Mouse (Mus musculus): ENCODE measurements around the gene Igsf6. TPM values are rescaled to one million over a fixed set of nuclear protein-coding genes. Genes with fewer than 3 reads are reported as not detected.
"Not testable (repeated sequence)": the region's sequence is repeated elsewhere in the genome, so short reads cannot be mapped to it uniquely, and the experiment has no call there.

Igsf6 gene
- polyA plus RNA-seq, 1 experiment from 2014 or later: 2.1 TPM

- ATAC-seq (ENCODE audit: low FRiP score, low TSS enrichment): no peak
- Histone ChIP-seq H3K27me3 (ENCODE audit: insufficient read depth, low read length) (no peaks in the 10 kb centered on the region), H3K4me2 (replicated peaks; ENCODE audit: low read depth, low read length) (no peak overlapping the region), H3K4me3 (ENCODE audit: low read length) (no peak overlapping the region), H3K36me3 (ENCODE audit: insufficient read depth, low read length) (0 out of 2 replicates have a peak, but pooled peaks cover 5% of the 10 kb centered on the region), H3K9me3 (ENCODE audit: low read length) (no peaks in the 10 kb centered on the region), H3K9ac (replicated peaks; ENCODE audit: low read length) (no peak overlapping the region), H3K27ac (ENCODE audit: low read length) (no peak overlapping the region), H3K4me1 (ENCODE audit: insufficient read depth, low read length) (peaks cover 46% of the 10 kb centered on the region)
- WGBS: 85% methylated on average over 4 of the region's 4 CpGs
Measured at GRCm38 (mm10) chr7:121040595-121040994, 33.8 kb downstream of the Igsf6 start.

GRCm38 (mm10) chr7:121035161-121035721 is 39.1 kb downstream of the Igsf6 start:
- Histone ChIP-seq H3K9me3 (ENCODE audit: low read length) (no peaks in the 10 kb centered on the region), H3K4me1 (ENCODE audit: insufficient read depth, low read length) (peaks cover 31% of the 10 kb centered on the region), H3K4me3 (ENCODE audit: low read length) (peak overlapping the region; percentile 88), H3K27me3 (ENCODE audit: insufficient read depth, low read length) (peaks cover 8% of the 10 kb centered on the region), H3K9ac (replicated peaks; ENCODE audit: low read length) (peak overlapping the region; percentile 99), H3K36me3 (ENCODE audit: insufficient read depth, low read length) (no peaks in the 10 kb centered on the region), H3K4me2 (replicated peaks; ENCODE audit: low read depth, low read length) (peak overlapping the region; percentile 81), H3K27ac (ENCODE audit: low read length) (peak overlapping the region; percentile 98)
- WGBS: under 1% methylated on average over 24 of the region's 24 CpGs
- peak; percentile 44 for ATAC-seq (ENCODE audit: low FRiP score, low TSS enrichment)

GRCm38 (mm10) chr7:121034701-121035141 is 39.7 kb downstream of the Igsf6 start:
- Histone ChIP-seq H3K27me3 (ENCODE audit: insufficient read depth, low read length) (peaks cover 8% of the 10 kb centered on the region), H3K4me3 (ENCODE audit: low read length) (peak overlapping the region; percentile 88), H3K9me3 (ENCODE audit: low read length) (no peaks in the 10 kb centered on the region), H3K9ac (replicated peaks; ENCODE audit: low read length) (peak overlapping the region; percentile 99), H3K4me1 (ENCODE audit: insufficient read depth, low read length) (peaks cover 28% of the 10 kb centered on the region), H3K4me2 (replicated peaks; ENCODE audit: low read depth, low read length) (peak overlapping the region; percentile 81), H3K36me3 (ENCODE audit: insufficient read depth, low read length) (no peaks in the 10 kb centered on the region), H3K27ac (ENCODE audit: low read length) (peak overlapping the region; percentile 98)
- peak; percentile 81 for ATAC-seq (ENCODE audit: low FRiP score, low TSS enrichment)
- WGBS: 0% methylated on average over 37 of the region's 63 CpGs

- 2% methylated on average over 37 of the region's 43 CpGs for WGBS
- Histone ChIP-seq H3K4me2 (replicated peaks; ENCODE audit: low read depth, low read length) (peak within 1 kb of the TSS; percentile 81), H3K9me3 (ENCODE audit: low read length) (no peaks in the 10 kb centered on the region), H3K9ac (replicated peaks; ENCODE audit: low read length) (peak within 1 kb of the TSS; percentile 99), H3K36me3 (ENCODE audit: insufficient read depth, low read length) (no peaks in the 10 kb centered on the region), H3K27ac (ENCODE audit: low read length) (peak within 1 kb of the TSS; percentile 98), H3K27me3 (ENCODE audit: insufficient read depth, low read length) (peaks cover 8% of the 10 kb centered on the region), H3K4me1 (ENCODE audit: insufficient read depth, low read length) (peaks cover 26% of the 10 kb centered on the region), H3K4me3 (ENCODE audit: low read length) (peak within 1 kb of the TSS; percentile 88)
- peak; percentile 98 for ATAC-seq (ENCODE audit: low FRiP score, low TSS enrichment)
Measured at GRCm38 (mm10) chr7:121033856-121034652, 40.3 kb downstream of the Igsf6 start, which contains the start of gene Mettl9. Mettl9 (plus strand) TSS chr7:121034445.

- not testable (repeated sequence) for H3K4me3 ChIP-seq (ENCODE audit: low read length); H3K27ac ChIP-seq (ENCODE audit: low read length); H3K9ac ChIP-seq (replicated peaks; ENCODE audit: low read length); H3K9me3 ChIP-seq (ENCODE audit: low read length); H3K4me1 ChIP-seq (ENCODE audit: insufficient read depth, low read length); H3K36me3 ChIP-seq (ENCODE audit: insufficient read depth, low read length); H3K27me3 ChIP-seq (ENCODE audit: insufficient read depth, low read length); H3K4me2 ChIP-seq (replicated peaks; ENCODE audit: low read depth, low read length); ATAC-seq (ENCODE audit: low FRiP score, low TSS enrichment)
Measured at GRCm38 (mm10) chr7:121029947-121030346, 44.4 kb downstream of the Igsf6 start.

- Histone ChIP-seq H3K27me3 (ENCODE audit: insufficient read depth, low read length) (no peaks in the 10 kb centered on the region), H3K36me3 (ENCODE audit: insufficient read depth, low read length) (no peaks in the 10 kb centered on the region), H3K4me3 (ENCODE audit: low read length) (no peak overlapping the region), H3K27ac (ENCODE audit: low read length) (no peak overlapping the region), H3K4me1 (ENCODE audit: insufficient read depth, low read length) (no peaks in the 10 kb centered on the region), H3K4me2 (replicated peaks; ENCODE audit: low read depth, low read length) (no peak overlapping the region), H3K9me3 (ENCODE audit: low read length) (no peaks in the 10 kb centered on the region), H3K9ac (replicated peaks; ENCODE audit: low read length) (no peak overlapping the region)
- 39% methylated on average over 3 of the region's 3 CpGs for WGBS
- ATAC-seq (ENCODE audit: low FRiP score, low TSS enrichment): no peak
Measured at GRCm38 (mm10) chr7:121026300-121026699, 48.1 kb downstream of the Igsf6 start.

- no peak overlapping the region for H3K9ac ChIP-seq (replicated peaks; ENCODE audit: low read length)
- H3K4me1 ChIP-seq (ENCODE audit: insufficient read depth, low read length): no peaks in the 10 kb centered on the region
- no peak overlapping the region for H3K27ac ChIP-seq (ENCODE audit: low read length)
- H3K27me3 ChIP-seq (ENCODE audit: insufficient read depth, low read length): no peaks in the 10 kb centered on the region
- H3K4me2 ChIP-seq (replicated peaks; ENCODE audit: low read depth, low read length): no peak overlapping the region
- WGBS: 70% methylated on average over 6 of the region's 6 CpGs
- H3K4me3 ChIP-seq (ENCODE audit: low read length): no peak overlapping the region
- no peaks in the 10 kb centered on the region for H3K36me3 ChIP-seq (ENCODE audit: insufficient read depth, low read length)
- no peaks in the 10 kb centered on the region for H3K9me3 ChIP-seq (ENCODE audit: low read length)
- no peak for ATAC-seq (ENCODE audit: low FRiP score, low TSS enrichment)
Measured at GRCm38 (mm10) chr7:121025221-121026008, 49.0 kb downstream of the Igsf6 start.

- ATAC-seq (ENCODE audit: low FRiP score, low TSS enrichment): no peak
- no peaks in the 10 kb centered on the region for H3K36me3 ChIP-seq (ENCODE audit: insufficient read depth, low read length)
- no peaks in the 10 kb centered on the region for H3K9me3 ChIP-seq (ENCODE audit: low read length)
- no peak overlapping the region for H3K27ac ChIP-seq (ENCODE audit: low read length)
- H3K4me2 ChIP-seq (replicated peaks; ENCODE audit: low read depth, low read length): no peak overlapping the region
- 33% methylated on average over 8 of the region's 8 CpGs for WGBS
- no peaks in the 10 kb centered on the region for H3K4me1 ChIP-seq (ENCODE audit: insufficient read depth, low read length)
- H3K27me3 ChIP-seq (ENCODE audit: insufficient read depth, low read length): no peaks in the 10 kb centered on the region
- no peak overlapping the region for H3K4me3 ChIP-seq (ENCODE audit: low read length)
- no peak overlapping the region for H3K9ac ChIP-seq (replicated peaks; ENCODE audit: low read length)
Measured at GRCm38 (mm10) chr7:121020277-121020676, 54.1 kb downstream of the Igsf6 start.

- H3K27me3 ChIP-seq (ENCODE audit: insufficient read depth, low read length): no peaks in the 10 kb centered on the region
- no peaks in the 10 kb centered on the region for H3K9me3 ChIP-seq (ENCODE audit: low read length)
- whole genome bisulfite sequencing: 91% methylated on average over 3 of the region's 3 CpGs
- H3K36me3 ChIP-seq (ENCODE audit: insufficient read depth, low read length): no peaks in the 10 kb centered on the region
- H3K4me3 ChIP-seq (ENCODE audit: low read length): no peak overlapping the region
- no peak overlapping the region for H3K9ac ChIP-seq (replicated peaks; ENCODE audit: low read length)
- no peak for ATAC-seq (ENCODE audit: low FRiP score, low TSS enrichment)
- no peak overlapping the region for H3K27ac ChIP-seq (ENCODE audit: low read length)
- H3K4me2 ChIP-seq (replicated peaks; ENCODE audit: low read depth, low read length): no peak overlapping the region
- H3K4me1 ChIP-seq (ENCODE audit: insufficient read depth, low read length): no peaks in the 10 kb centered on the region
Measured at GRCm38 (mm10) chr7:121018778-121019177, 55.6 kb downstream of the Igsf6 start.

Data from kidney, embryonic 16.5 days (tissue).